Mouse (Mus musculus): Measurements from ENCODE around the gene Uck1.

DNA sequence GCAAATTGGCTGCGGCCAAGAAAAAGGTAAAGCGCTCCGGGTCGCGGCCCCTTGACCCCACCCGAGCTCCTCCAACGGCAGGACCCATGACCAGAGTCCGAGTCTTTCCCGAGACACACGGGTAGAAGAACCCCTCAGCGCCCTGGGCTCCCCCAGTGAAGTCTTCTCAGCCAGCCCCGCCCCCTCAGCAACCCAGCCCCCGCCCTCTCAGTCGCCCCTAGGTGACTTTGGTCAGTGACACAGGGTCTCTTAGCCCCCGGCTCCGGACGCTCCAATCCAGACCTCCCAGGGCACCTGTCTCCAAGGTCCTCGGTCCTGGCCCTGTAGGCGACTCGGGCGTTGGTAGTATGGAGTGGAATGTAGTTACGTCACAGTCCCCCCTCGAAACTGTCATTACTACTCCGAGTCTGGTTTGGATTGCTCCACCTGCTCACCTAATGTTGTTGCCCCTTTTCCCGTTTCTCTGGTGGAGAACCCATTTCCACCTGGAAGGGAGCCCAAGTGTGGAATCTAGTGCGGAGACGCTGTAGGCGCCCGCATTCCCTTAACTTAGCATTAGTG, 28.5 kb upstream of the Uck1 start:
- TF ChIP-seq MAX (IDR thresholded peaks at IDR 0.05) (no peak), CTCF (IDR thresholded peaks at IDR 0.05; ENCODE audit: control insufficient read depth, insufficient read depth, insufficient read length) (no peak), MYOD1 (IDR thresholded peaks at IDR 0.05; ENCODE audit: control insufficient read depth, insufficient read length, low read depth) (no peak), USF1 (IDR thresholded peaks at IDR 0.05; ENCODE audit: low read depth) (no peak), MYOG (IDR thresholded peaks at IDR 0.05; ENCODE audit: control insufficient read depth, extremely low read depth, insufficient read length) (no peak), CEBPB (IDR thresholded peaks at IDR 0.05; ENCODE audit: low read depth) (no peak)
